Mouse (Mus musculus): Measurements from ENCODE around the gene Crybb1. TPM values are rescaled to one million over a fixed set of nuclear protein-coding genes. Genes with fewer than 3 reads are reported as not detected.

The Crybb1 gene
- total RNA-seq, 1 experiment from 2014 or later, result not detected

GRCm38 (mm10) chr5:112228240-112229076, 27.2 kb upstream of the Crybb1 start:
- 0 out of 4 replicates have a peak, but pooled peaks of 1 of the 2 experiments have one; percentile 9 for ATAC-seq (replicated peaks in 1 of 2; ENCODE audit: insufficient read depth in 1 of 2, low FRiP score in 2 of 2, low TSS enrichment in 1 of 2, low read depth in 1 of 2, poor library complexity in 2 of 2, severe bottlenecking in 2 of 2)

GRCm38 (mm10) chr5:112235806-112236205, 19.8 kb upstream of the Crybb1 start:
- ATAC-seq (replicated peaks in 1 of 2; ENCODE audit: insufficient read depth in 1 of 2, low FRiP score in 2 of 2, low TSS enrichment in 1 of 2, low read depth in 1 of 2, poor library complexity in 2 of 2, severe bottlenecking in 2 of 2), result no peak

GRCm38 (mm10) chr5:112236631-112237030, 19.0 kb upstream of the Crybb1 start:
- ATAC-seq (replicated peaks in 1 of 2; ENCODE audit: insufficient read depth in 1 of 2, low FRiP score in 2 of 2, low TSS enrichment in 1 of 2, low read depth in 1 of 2, poor library complexity in 2 of 2, severe bottlenecking in 2 of 2), result no peak

DNA sequence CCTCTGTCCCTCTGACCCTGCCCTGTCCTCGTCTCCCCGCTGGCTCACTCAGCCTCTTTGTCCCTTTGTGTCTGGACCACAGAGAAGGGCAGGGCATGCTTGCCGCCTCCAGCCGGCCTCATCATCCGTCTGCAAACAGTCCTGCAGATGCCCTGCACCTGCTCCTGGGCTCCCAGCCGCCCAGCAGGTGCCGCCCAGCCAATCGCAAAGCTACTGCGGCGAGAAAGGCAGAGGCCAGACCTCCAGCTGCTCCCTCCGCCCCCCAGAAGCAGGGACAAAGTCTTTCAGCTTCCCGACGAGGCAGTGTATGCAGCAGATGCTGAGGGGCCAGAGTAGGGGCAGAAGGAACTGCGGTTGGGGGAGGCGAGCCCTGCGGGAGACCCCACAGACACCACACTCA, 18.2 kb upstream of the Crybb1 start:
- no peak for ATAC-seq (replicated peaks in 1 of 2; ENCODE audit: insufficient read depth in 1 of 2, low FRiP score in 2 of 2, low TSS enrichment in 1 of 2, low read depth in 1 of 2, poor library complexity in 2 of 2, severe bottlenecking in 2 of 2)

- no peak for ATAC-seq (replicated peaks in 1 of 2; ENCODE audit: insufficient read depth in 1 of 2, low FRiP score in 2 of 2, low TSS enrichment in 1 of 2, low read depth in 1 of 2, poor library complexity in 2 of 2, severe bottlenecking in 2 of 2)
Measured at GRCm38 (mm10) chr5:112237866-112238570, 17.6 kb upstream of the Crybb1 start.

GRCm38 (mm10) chr5:112238781-112239482, 16.7 kb upstream of the Crybb1 start:
- ATAC-seq (replicated peaks in 1 of 2; ENCODE audit: insufficient read depth in 1 of 2, low FRiP score in 2 of 2, low TSS enrichment in 1 of 2, low read depth in 1 of 2, poor library complexity in 2 of 2, severe bottlenecking in 2 of 2), result no peak

GRCm38 (mm10) chr5:112240761-112241160, 14.9 kb upstream of the Crybb1 start:
- ATAC-seq (replicated peaks in 1 of 2; ENCODE audit: insufficient read depth in 1 of 2, low FRiP score in 2 of 2, low TSS enrichment in 1 of 2, low read depth in 1 of 2, poor library complexity in 2 of 2, severe bottlenecking in 2 of 2), result peak; percentile 52 to 62

GRCm38 (mm10) chr5:112241849-112242248, 13.8 kb upstream of the Crybb1 start:
- no peak for ATAC-seq (replicated peaks in 1 of 2; ENCODE audit: insufficient read depth in 1 of 2, low FRiP score in 2 of 2, low TSS enrichment in 1 of 2, low read depth in 1 of 2, poor library complexity in 2 of 2, severe bottlenecking in 2 of 2)

- ATAC-seq (replicated peaks in 1 of 2; ENCODE audit: insufficient read depth in 1 of 2, low FRiP score in 2 of 2, low TSS enrichment in 1 of 2, low read depth in 1 of 2, poor library complexity in 2 of 2, severe bottlenecking in 2 of 2), result peak; percentile 80 to 86
Measured at GRCm38 (mm10) chr5:112242361-112242778, 13.2 kb upstream of the Crybb1 start.

DNA sequence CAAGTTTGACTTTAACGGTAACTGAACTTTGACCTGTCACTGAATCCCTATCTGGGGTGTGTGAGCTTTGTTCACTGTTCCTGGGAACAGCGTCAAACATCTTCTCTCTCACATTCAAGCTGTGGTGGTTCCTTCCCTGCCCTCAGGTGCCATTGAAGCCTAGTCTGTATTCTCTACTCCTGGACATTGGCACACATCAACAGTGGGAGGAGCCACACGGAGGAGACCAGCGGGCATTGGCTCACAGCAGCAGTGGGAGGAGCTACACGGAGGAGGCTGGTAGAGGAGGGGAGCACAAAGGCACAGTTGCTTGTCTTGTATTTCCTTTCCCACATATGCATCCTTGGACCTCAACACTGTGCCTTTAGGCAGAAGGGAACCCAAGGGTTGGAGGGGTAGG, 12.6 kb upstream of the Crybb1 start:
- ATAC-seq (replicated peaks in 1 of 2; ENCODE audit: insufficient read depth in 1 of 2, low FRiP score in 2 of 2, low TSS enrichment in 1 of 2, low read depth in 1 of 2, poor library complexity in 2 of 2, severe bottlenecking in 2 of 2), result no peak

GRCm38 (mm10) chr5:112243539-112244274, 11.9 kb upstream of the Crybb1 start:
- no peak for ATAC-seq (replicated peaks in 1 of 2; ENCODE audit: insufficient read depth in 1 of 2, low FRiP score in 2 of 2, low TSS enrichment in 1 of 2, low read depth in 1 of 2, poor library complexity in 2 of 2, severe bottlenecking in 2 of 2)

- no peak for ATAC-seq (replicated peaks in 1 of 2; ENCODE audit: insufficient read depth in 1 of 2, low FRiP score in 2 of 2, low TSS enrichment in 1 of 2, low read depth in 1 of 2, poor library complexity in 2 of 2, severe bottlenecking in 2 of 2)
Measured at GRCm38 (mm10) chr5:112244275-112244562, 11.4 kb upstream of the Crybb1 start.

GRCm38 (mm10) chr5:112244890-112245615, 10.6 kb upstream of the Crybb1 start:
- ATAC-seq (replicated peaks in 1 of 2; ENCODE audit: insufficient read depth in 1 of 2, low FRiP score in 2 of 2, low TSS enrichment in 1 of 2, low read depth in 1 of 2, poor library complexity in 2 of 2, severe bottlenecking in 2 of 2), result no peak

- no peak for ATAC-seq (replicated peaks in 1 of 2; ENCODE audit: insufficient read depth in 1 of 2, low FRiP score in 2 of 2, low TSS enrichment in 1 of 2, low read depth in 1 of 2, poor library complexity in 2 of 2, severe bottlenecking in 2 of 2)
Measured at GRCm38 (mm10) chr5:112247399-112247798, 8.2 kb upstream of the Crybb1 start.

- no peak for ATAC-seq (replicated peaks in 1 of 2; ENCODE audit: insufficient read depth in 1 of 2, low FRiP score in 2 of 2, low TSS enrichment in 1 of 2, low read depth in 1 of 2, poor library complexity in 2 of 2, severe bottlenecking in 2 of 2)
Measured at GRCm38 (mm10) chr5:112249106-112249505, 6.5 kb upstream of the Crybb1 start.

DNA sequence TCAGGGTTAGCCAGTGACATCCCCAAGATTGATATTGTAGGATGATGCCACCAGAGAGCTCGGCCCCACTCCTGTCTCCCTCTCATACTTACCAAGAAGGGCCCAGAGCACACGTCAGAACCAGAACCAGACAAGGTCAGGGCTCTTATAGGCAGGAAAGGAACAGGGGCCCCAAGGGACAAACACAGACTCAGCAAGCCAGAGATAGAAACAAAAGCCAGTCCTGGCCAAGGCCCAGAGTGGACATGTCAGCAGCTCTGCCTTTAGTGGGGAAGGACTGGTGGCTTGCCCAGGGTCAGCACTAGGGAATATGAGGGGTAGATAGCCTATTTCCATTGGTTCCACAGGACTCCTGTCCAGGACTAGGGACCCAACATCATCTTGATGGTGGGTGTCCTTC, 3.2 kb upstream of the Crybb1 start, which contains the start of gene Cryba4:
Cryba4 (minus strand) TSS at position 119 of the 400 bp plus-strand sequence.
- no peak for ATAC-seq (replicated peaks in 1 of 2; ENCODE audit: insufficient read depth in 1 of 2, low FRiP score in 2 of 2, low TSS enrichment in 1 of 2, low read depth in 1 of 2, poor library complexity in 2 of 2, severe bottlenecking in 2 of 2)

- no peak; a peak in 1 of 4 replicates for ATAC-seq (replicated peaks in 1 of 2; ENCODE audit: insufficient read depth in 1 of 2, low FRiP score in 2 of 2, low TSS enrichment in 1 of 2, low read depth in 1 of 2, poor library complexity in 2 of 2, severe bottlenecking in 2 of 2)
Measured at GRCm38 (mm10) chr5:112253169-112253568, 2.4 kb upstream of the Crybb1 start.

Data from hematopoietic stem cell, adult 5-6 weeks (primary cell).